8 mouse cellular contexts compared by ENCODE assay signal in genomic region chr17:56009088-56009961, GRCm38 (mm10). TPM values are rescaled to one million over a fixed set of nuclear protein-coding genes. Genes with fewer than 3 reads are reported as not detected.
DNase-seq lines count a peak whose midpoint lies in the region; ATAC-seq and TF ChIP-seq lines count a peak whose summit lies in the region.

No protein-coding gene starts in this region.

- TF ChIP-seq EP300 in liver, postnatal 0 days (IDR thresholded peaks at IDR 0.05; ENCODE audit: low read depth), result no peak

- intact Hi-C loops in heart, postnatal 10 days (cut with DNase I), result no loop called here

- H3K27me3 ChIP-seq in E14TG2a.4 (ENCODE audit: insufficient read depth, low read length), result no peaks in the 10 kb centered on the region
- peaks cover 11% of the 10 kb centered on the region; the same call in 1 of the 2 replicates for H3K27me3 ChIP-seq in forebrain, embryonic 12.5 days
- no peaks in the 10 kb centered on the region for H3K27me3 ChIP-seq in liver, postnatal 0 days (ENCODE audit: insufficient read depth, low read length)
- no peaks in the 10 kb centered on the region for H3K27me3 ChIP-seq in neural tube, embryonic 14.5 days (ENCODE audit: control insufficient read depth, insufficient read depth, low read length)

- peak; percentile 86 for DNase-seq in c-Kit-positive CD71-positive TER-119-positive erythroid progenitor cells, embryonic 14.5 days (ENCODE audit: low spot score)
- DNase-seq in heart, postnatal 10 days, result peak; percentile 93 to 94
- DNase-seq in large intestine, adult 2 months (ENCODE audit: low read depth, low spot score), result peak; percentile 71
- peak; percentile 91 for DNase-seq in liver, postnatal 0 days
- peak; percentile 90 for DNase-seq in testis, postnatal 10 days (ENCODE audit: low spot score)

- H3K27ac ChIP-seq in forebrain, embryonic 12.5 days, result peak overlapping the region; percentile 97
- H3K27ac ChIP-seq in liver, postnatal 0 days (ENCODE audit: low read depth), result peak overlapping the region; percentile 79
- H3K27ac ChIP-seq in neural tube, embryonic 14.5 days (ENCODE audit: low read depth, low read length), result peak overlapping the region; percentile 98

- H3K4me3 ChIP-seq in E14TG2a.4 (replicated peaks; ENCODE audit: low read length), result peak overlapping the region; percentile 94
- H3K4me3 ChIP-seq in forebrain, embryonic 12.5 days (replicated peaks), result peak overlapping the region; percentile 78
- peak overlapping the region; percentile 79 for H3K4me3 ChIP-seq in liver, postnatal 0 days (ENCODE audit: low read depth, low read length)
- peak overlapping the region; percentile 81 for H3K4me3 ChIP-seq in neural tube, embryonic 14.5 days (ENCODE audit: low read depth, low read length)

- H3K36me3 ChIP-seq in E14TG2a.4 (ENCODE audit: insufficient read depth, low read length), result peaks cover 39% of the 10 kb centered on the region
- peaks cover 34% of the 10 kb centered on the region for H3K36me3 ChIP-seq in forebrain, embryonic 12.5 days (replicated peaks)
- H3K36me3 ChIP-seq in liver, postnatal 0 days (replicated peaks; ENCODE audit: insufficient read depth, low read length), result peaks cover 11% of the 10 kb centered on the region
- H3K36me3 ChIP-seq in neural tube, embryonic 14.5 days (ENCODE audit: control insufficient read depth, insufficient read depth, low read length), result peaks cover 19% of the 10 kb centered on the region

- no peak for TF ChIP-seq CTCF in E14TG2a.4 (conservative IDR thresholded peaks at IDR 0.05; ENCODE audit: low read length)
- TF ChIP-seq CTCF in liver, postnatal 0 days (IDR thresholded peaks at IDR 0.05; ENCODE audit: low read depth), result peak; percentile 61

- no peaks in the 10 kb centered on the region for H3K9me3 ChIP-seq in E14TG2a.4 (ENCODE audit: low read length)
- H3K9me3 ChIP-seq in forebrain, embryonic 12.5 days, result no peaks in the 10 kb centered on the region
- H3K9me3 ChIP-seq in liver, postnatal 0 days (ENCODE audit: low read length), result no peaks in the 10 kb centered on the region
- no peaks in the 10 kb centered on the region for H3K9me3 ChIP-seq in neural tube, embryonic 14.5 days (ENCODE audit: control insufficient read depth, low read length)

- peak overlapping the region; percentile 95 for H3K4me2 ChIP-seq in forebrain, embryonic 12.5 days
- H3K4me2 ChIP-seq in liver, postnatal 0 days (ENCODE audit: low read depth, low read length), result peak overlapping the region; percentile 98
- peak overlapping the region; percentile 99 for H3K4me2 ChIP-seq in neural tube, embryonic 14.5 days (ENCODE audit: low read depth, low read length)

- peak; percentile 92 for ATAC-seq in forebrain, embryonic 12.5 days (ENCODE audit: low FRiP score)
- ATAC-seq in liver, postnatal 0 days, result peak; percentile 87
- peak; percentile 90 for ATAC-seq in neural tube, embryonic 14.5 days (ENCODE audit: low read depth)

- 1% methylated on average over 62 of the region's 62 CpGs for WGBS in forebrain, embryonic 12.5 days
- 1% methylated on average over 59 of the region's 62 CpGs for WGBS in large intestine, adult 2 months
- 1% methylated on average over 50 of the region's 62 CpGs for WGBS in liver, postnatal 0 days (ENCODE audit: insufficient replicate concordance)
- 1% methylated on average over 61 of the region's 62 CpGs for WGBS in neural tube, embryonic 14.5 days

- peaks cover 59% of the 10 kb centered on the region for H3K4me1 ChIP-seq in E14TG2a.4 (replicated peaks; ENCODE audit: low read depth, low read length)
- peaks cover 36% of the 10 kb centered on the region for H3K4me1 ChIP-seq in forebrain, embryonic 12.5 days
- peaks cover 28% of the 10 kb centered on the region for H3K4me1 ChIP-seq in liver, postnatal 0 days (ENCODE audit: insufficient read depth)
- peaks cover 25% of the 10 kb centered on the region for H3K4me1 ChIP-seq in neural tube, embryonic 14.5 days (ENCODE audit: control insufficient read depth, insufficient read depth, low read length)

- peak overlapping the region; percentile 83 for H3K9ac ChIP-seq in forebrain, embryonic 12.5 days
- peak overlapping the region; percentile 68 for H3K9ac ChIP-seq in liver, postnatal 0 days (replicated peaks)
- H3K9ac ChIP-seq in neural tube, embryonic 14.5 days (replicated peaks; ENCODE audit: low read depth, low read length), result peak overlapping the region; percentile 84

RNA-seq across cellular contexts. Expression of gene Mpnd, which starts 3.8 kb away (rescaled TPM):
- 184 and 186 TPM in 2 replicates for polyA plus RNA-seq in forebrain, embryonic 12.5 days (2016; fragmentation: Nextera tagmentation; extraction: Ambion mirVana)
- total RNA-seq in heart, postnatal 10 days (2021), result 10 to 100 TPM; 47.4 to 50.1 TPM
- 177 and 217 TPM in 2 replicates for polyA plus RNA-seq in large intestine, adult 2 months (2012; rRNA removed)
- polyA plus RNA-seq in liver, postnatal 0 days (2015; fragmentation: Nextera tagmentation; extraction: Ambion mirVana), result 17.5 and 23.9 TPM in 2 replicates
- 150 and 158 TPM in 2 replicates for polyA plus RNA-seq in neural tube, embryonic 14.5 days (2014; fragmentation: Nextera tagmentation; extraction: Ambion mirVana)

RNA-seq across cellular contexts. Expression of gene Stap2, which starts 3.9 kb away (rescaled TPM):
- 4.2 and 4.6 TPM in 2 replicates for polyA plus RNA-seq in forebrain, embryonic 12.5 days (2016; fragmentation: Nextera tagmentation; extraction: Ambion mirVana)
- total RNA-seq in heart, postnatal 10 days (2021), result 10 to 100 TPM; 17.8 to 18.8 TPM
- polyA plus RNA-seq in large intestine, adult 2 months (2012; rRNA removed), result 174 and 242 TPM in 2 replicates
- polyA plus RNA-seq in liver, postnatal 0 days (2015; fragmentation: Nextera tagmentation; extraction: Ambion mirVana), result 14.3 and 16.8 TPM in 2 replicates
- 5.2 and 6.8 TPM in 2 replicates for polyA plus RNA-seq in neural tube, embryonic 14.5 days (2014; fragmentation: Nextera tagmentation; extraction: Ambion mirVana)

RNA-seq across cellular contexts. Expression of gene Fsd1, which starts 23.0 kb away (rescaled TPM):
- polyA plus RNA-seq in forebrain, embryonic 12.5 days (2016; fragmentation: Nextera tagmentation; extraction: Ambion mirVana), result 79.7 and 82.4 TPM in 2 replicates
- total RNA-seq in heart, postnatal 10 days (2021), result under 1 TPM in 1 of 2 experiments, not detected in 1; 0.31 TPM
- 1.3 and 2.3 TPM in 2 replicates for polyA plus RNA-seq in large intestine, adult 2 months (2012; rRNA removed)
- not detected in 2 replicates for polyA plus RNA-seq in liver, postnatal 0 days (2015; fragmentation: Nextera tagmentation; extraction: Ambion mirVana)
- 155 and 188 TPM in 2 replicates for polyA plus RNA-seq in neural tube, embryonic 14.5 days (2014; fragmentation: Nextera tagmentation; extraction: Ambion mirVana)

RNA-seq across cellular contexts. Expression of gene Sh3gl1, which starts 27.1 kb away (rescaled TPM):
- polyA plus RNA-seq in forebrain, embryonic 12.5 days (2016; fragmentation: Nextera tagmentation; extraction: Ambion mirVana), result 130 and 135 TPM in 2 replicates
- 10 to 100 TPM; 32.0 to 33.9 TPM for total RNA-seq in heart, postnatal 10 days (2021)
- 56.9 and 68.9 TPM in 2 replicates for polyA plus RNA-seq in large intestine, adult 2 months (2012; rRNA removed)
- polyA plus RNA-seq in liver, postnatal 0 days (2015; fragmentation: Nextera tagmentation; extraction: Ambion mirVana), result 35.9 and 37.1 TPM in 2 replicates
- 87.5 and 94.9 TPM in 2 replicates for polyA plus RNA-seq in neural tube, embryonic 14.5 days (2014; fragmentation: Nextera tagmentation; extraction: Ambion mirVana)

RNA-seq across cellular contexts. Expression of gene Chaf1a, which starts 30.9 kb away (rescaled TPM):
- 39.1 and 43.4 TPM in 2 replicates for polyA plus RNA-seq in forebrain, embryonic 12.5 days (2016; fragmentation: Nextera tagmentation; extraction: Ambion mirVana)
- 1 to 10 TPM; 5.2 to 6.3 TPM for total RNA-seq in heart, postnatal 10 days (2021)
- 6.9 and 7.0 TPM in 2 replicates for polyA plus RNA-seq in large intestine, adult 2 months (2012; rRNA removed)
- polyA plus RNA-seq in liver, postnatal 0 days (2015; fragmentation: Nextera tagmentation; extraction: Ambion mirVana), result 4.9 and 6.5 TPM in 2 replicates
- polyA plus RNA-seq in neural tube, embryonic 14.5 days (2014; fragmentation: Nextera tagmentation; extraction: Ambion mirVana), result 2.3 and 3.2 TPM in 2 replicates

Comparison
In these comparisons a context has a peak if more than half of its experiments do, and no peak if none do; other contexts are left out.
1. Peak in every context shown above with its lines: DNase-seq, ATAC-seq, H3K4me3 ChIP-seq and H3K27ac ChIP-seq.
2. RNA of gene Fsd1, which starts 23.0 kb away (polyA plus RNA-seq): 155 to 188 TPM in neural tube, embryonic 14.5 days and 79.7 to 82.4 TPM in forebrain, embryonic 12.5 days; 1.3 to 2.3 TPM in large intestine, adult 2 months and not detected in liver, postnatal 0 days; every median in the first group is over 10 times any median in the second.